Mouse (Mus musculus) neural tube, embryonic 13.5 days (tissue): ENCODE data around the gene Tmem35b. TPM values are rescaled to one million over a fixed set of nuclear protein-coding genes. Genes with fewer than 3 reads are reported as not detected.

Source experiments
- polyA plus RNA-seq: library from polyadenylated mRNA; unstranded; fragments of >200 nt; fragmentation: Nextera tagmentation; extraction: Ambion mirVana; gene quantifications from 2 replicates; pipeline ENCODE4 v1.2.1, GENCODE M21; 2015

Gene Tmem35b
- polyA plus RNA-seq, 1 experiment from 2014 or later = 18.6 TPM

Other genes starting within 250 kb of the Tmem35b start
- gene Zmym4, start 155.6 kb upstream of the Tmem35b start, polyA plus RNA-seq = 26.7 and 27.6 TPM in 2 replicates
- gene Sfpq, start 102.4 kb upstream of the Tmem35b start, polyA plus RNA-seq = 88.0 and 102 TPM in 2 replicates
- 25.0 TPM in 2 replicates for gene Zmym1, start 62.5 kb upstream of the Tmem35b start, polyA plus RNA-seq
- gene Zmym6, start 46.3 kb upstream of the Tmem35b start, polyA plus RNA-seq = 27.9 and 29.2 TPM in 2 replicates
- gene Dlgap3, start 45.5 kb downstream of the Tmem35b start, polyA plus RNA-seq = 12.3 and 13.4 TPM in 2 replicates
- gene Smim12, start 120.1 kb downstream of the Tmem35b start, polyA plus RNA-seq = 57.9 and 60.3 TPM in 2 replicates
- gene Gja4, start 190.3 kb downstream of the Tmem35b start, polyA plus RNA-seq = 18.4 and 22.9 TPM in 2 replicates
- not detected in 2 replicates for gene Gjb3, start 207.2 kb downstream of the Tmem35b start, polyA plus RNA-seq
- not detected in 2 replicates for gene Gjb4, start 230.4 kb downstream of the Tmem35b start, polyA plus RNA-seq
- gene Gjb5, start 234.5 kb downstream of the Tmem35b start, polyA plus RNA-seq = 0.22 and 0.45 TPM in 2 replicates